Mouse (Mus musculus): Measurements from ENCODE around the gene Armc8.

Gene Armc8

GRCm38 (mm10) chr9:99492634-99493200 lies 76.0 kb downstream of the Armc8 start:
- 78% methylated on average over 10 of the region's 10 CpGs for WGBS

- WGBS = 93% methylated on average over 4 of the region's 4 CpGs
Observed at GRCm38 (mm10) chr9:99491050-99491449, 77.6 kb downstream of the Armc8 start.

- 80% methylated on average over 3 of the region's 3 CpGs for WGBS
Observed at GRCm38 (mm10) chr9:99487841-99488240, 80.9 kb downstream of the Armc8 start.

GRCm38 (mm10) chr9:99487126-99487695 lies 81.5 kb downstream of the Armc8 start:
- 85% methylated on average over 8 of the region's 8 CpGs for WGBS

GRCm38 (mm10) chr9:99485144-99485543 lies 83.6 kb downstream of the Armc8 start:
- 95% methylated on average over 4 of the region's 4 CpGs for WGBS

GRCm38 (mm10) chr9:99483191-99483590 lies 85.5 kb downstream of the Armc8 start:
- WGBS = 88% methylated on average over 4 of the region's 4 CpGs

- 80% methylated on average over 4 of the region's 4 CpGs for WGBS
Observed at GRCm38 (mm10) chr9:99480764-99481163, 87.9 kb downstream of the Armc8 start.

- 29% methylated on average over 9 of the region's 9 CpGs for WGBS
Observed at GRCm38 (mm10) chr9:99479181-99479711, 89.5 kb downstream of the Armc8 start.

GRCm38 (mm10) chr9:99471334-99471733 lies 97.4 kb downstream of the Armc8 start:
- WGBS = 89% methylated on average over 7 of the region's 7 CpGs

GRCm38 (mm10) chr9:99470347-99471092 lies 98.2 kb downstream of the Armc8 start:
- WGBS = 56% methylated on average over 16 of the region's 16 CpGs

GRCm38 (mm10) chr9:99469681-99470273 lies 98.9 kb downstream of the Armc8 start:
- WGBS = 71% methylated on average over 8 of the region's 8 CpGs

GRCm38 (mm10) chr9:99468572-99468971 lies 100.1 kb downstream of the Armc8 start:
- WGBS = 72% methylated on average over 9 of the region's 9 CpGs

- 75% methylated on average over 6 of the region's 6 CpGs for WGBS
Observed at GRCm38 (mm10) chr9:99464876-99465275, 103.8 kb downstream of the Armc8 start.

- WGBS = 59% methylated on average over 4 of the region's 4 CpGs
Observed at GRCm38 (mm10) chr9:99459730-99460129, 109.0 kb downstream of the Armc8 start.

- WGBS = 41% methylated on average over 12 of the region's 12 CpGs
Observed at GRCm38 (mm10) chr9:99458529-99459208, 110.0 kb downstream of the Armc8 start.

- WGBS = 65% methylated on average over 4 of the region's 4 CpGs
Observed at GRCm38 (mm10) chr9:99454211-99454610, 114.5 kb downstream of the Armc8 start.

- WGBS = 8% methylated on average over 14 of the region's 14 CpGs
Observed at GRCm38 (mm10) chr9:99451161-99451560, 117.5 kb downstream of the Armc8 start, which contains the start of gene Nme9. Gene Nme9, plus strand, starts transcription at chr9:99451475.

- WGBS = 35% methylated on average over 9 of the region's 9 CpGs
Observed at GRCm38 (mm10) chr9:99449886-99450647, 118.6 kb downstream of the Armc8 start.

- 49% methylated on average over 3 of the region's 3 CpGs for WGBS
Observed at GRCm38 (mm10) chr9:99447323-99447722, 121.4 kb downstream of the Armc8 start.

GRCm38 (mm10) chr9:99444590-99445178 lies 124.0 kb downstream of the Armc8 start:
- WGBS = 41% methylated on average over 8 of the region's 8 CpGs
